Mouse (Mus musculus) cerebellum, postnatal 10 days (tissue): Measurements from ENCODE around the gene Atg13.
"Not testable (repeated sequence)": the region's sequence is repeated elsewhere in the genome, so short reads cannot be mapped to it uniquely, and the experiment has no call there.

ENCODE experiments used
- DNase-seq, 2 experiments: peaks; one replicate each; pipeline ENCODE4 v3.0.0; 2021; ENCODE audit warnings: mixed read lengths in 2 of 2

Gene Atg13

DNA sequence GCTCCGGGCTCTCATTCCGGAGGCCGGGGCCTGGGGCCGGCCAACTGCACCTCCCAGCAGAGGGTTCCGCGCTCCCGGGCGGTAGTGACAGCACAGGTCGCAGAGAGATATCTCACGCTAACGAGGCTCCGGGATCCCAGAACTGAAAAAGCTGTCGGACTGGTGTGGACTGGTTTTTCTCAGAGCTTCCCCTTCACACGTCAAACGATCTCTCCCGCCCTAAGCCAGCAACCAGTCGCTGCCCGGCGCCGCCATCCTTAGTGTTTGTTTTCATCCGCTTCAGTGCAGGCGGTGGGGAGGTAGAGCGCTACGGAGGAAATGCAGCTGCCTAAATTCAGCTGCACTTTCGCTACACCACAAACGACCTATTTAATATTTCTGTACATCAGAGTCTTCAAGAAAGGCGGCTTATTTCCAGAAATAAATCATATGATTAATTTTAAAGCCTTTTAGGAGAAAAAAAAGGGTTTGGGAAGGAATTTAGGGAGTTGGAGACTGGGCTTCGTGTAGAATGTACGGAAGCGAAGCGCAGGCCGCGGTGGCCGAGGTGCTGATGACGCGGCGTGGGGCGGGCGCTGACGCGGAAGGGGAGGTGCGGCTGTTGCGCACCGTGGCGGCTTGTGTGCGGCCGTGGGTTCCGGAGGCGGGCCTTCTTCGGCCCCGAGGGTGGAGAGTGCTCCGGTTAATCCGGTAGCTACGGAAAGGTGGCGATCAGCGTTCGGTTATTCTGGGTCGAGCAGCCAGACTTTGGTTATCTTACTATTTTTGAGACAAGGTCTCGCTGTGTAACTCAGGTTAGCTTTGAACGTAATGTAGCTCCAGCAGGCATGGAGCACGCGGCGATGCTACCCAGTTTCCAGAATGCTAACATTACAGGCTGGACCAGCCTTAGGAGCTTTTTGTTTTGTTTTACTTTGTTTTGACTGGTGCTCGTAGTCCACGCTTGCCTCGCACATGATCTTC lies at the start of gene Atg13, which contains the start of gene Harbi1:
Atg13 (minus strand) TSS at position 305 of the 963 bp plus-strand sequence.
Harbi1 (plus strand) TSS at position 581 of the 963 bp plus-strand sequence.
- DNase-seq = peak; percentile 97

GRCm38 (mm10) chr2:91749811-91750261 lies 39.5 kb upstream of the Atg13 start:
- DNase-seq = peak; percentile 34 to 51

DNA sequence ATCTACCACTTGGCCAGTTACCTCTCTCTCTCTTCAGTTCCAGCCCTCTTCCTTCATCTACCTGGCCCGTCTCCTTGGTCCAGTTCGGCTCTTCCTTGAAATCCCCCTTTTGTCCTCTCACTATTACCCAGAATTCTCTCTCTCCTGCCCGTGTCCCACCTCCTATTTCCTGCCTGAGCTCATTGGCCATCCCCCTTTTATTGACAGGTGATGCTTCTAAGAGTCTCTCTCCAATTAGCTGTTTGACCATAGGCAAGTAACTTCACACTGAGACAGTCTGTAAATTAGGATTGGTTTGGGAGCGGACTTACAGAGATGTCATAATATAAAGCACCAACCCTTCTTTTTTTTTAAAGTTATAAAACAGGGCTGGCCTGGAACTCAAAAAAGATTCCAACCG lies 34.3 kb upstream of the Atg13 start:
- DNase-seq = no peak

GRCm38 (mm10) chr2:91739586-91739985 lies 29.2 kb upstream of the Atg13 start:
- DNase-seq = no peak

DNA sequence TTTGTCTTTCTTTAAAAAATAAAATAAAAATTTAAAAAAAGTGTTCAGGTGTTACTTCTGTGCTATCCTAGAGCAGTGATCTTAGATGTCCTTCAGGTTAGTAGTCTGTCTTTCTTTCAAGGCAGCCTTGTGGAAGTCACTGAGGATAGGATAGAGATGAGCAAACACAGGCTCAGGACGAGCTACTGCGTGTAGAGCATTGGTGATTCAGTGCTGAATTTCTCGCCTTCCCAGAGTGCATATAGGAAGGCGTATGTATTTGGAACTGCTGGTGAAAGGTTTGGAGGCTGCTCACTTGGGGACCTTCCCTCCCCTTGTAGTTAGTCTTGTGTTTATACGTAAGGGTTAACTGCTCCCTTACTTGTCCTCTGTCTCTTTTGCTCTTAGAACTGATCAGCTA lies 24.8 kb upstream of the Atg13 start:
- DNase-seq = no peak

GRCm38 (mm10) chr2:91729971-91730821 lies 19.8 kb upstream of the Atg13 start, which contains the start of gene Ambra1:
TSS of gene Ambra1 (plus strand) at chr2:91730134.
- peak; percentile 89 for DNase-seq

- DNase-seq = no peak
Observed at GRCm38 (mm10) chr2:91729571-91729970, 19.2 kb upstream of the Atg13 start.

- no peak for DNase-seq
Observed at GRCm38 (mm10) chr2:91727011-91727410, 16.6 kb upstream of the Atg13 start.

DNA sequence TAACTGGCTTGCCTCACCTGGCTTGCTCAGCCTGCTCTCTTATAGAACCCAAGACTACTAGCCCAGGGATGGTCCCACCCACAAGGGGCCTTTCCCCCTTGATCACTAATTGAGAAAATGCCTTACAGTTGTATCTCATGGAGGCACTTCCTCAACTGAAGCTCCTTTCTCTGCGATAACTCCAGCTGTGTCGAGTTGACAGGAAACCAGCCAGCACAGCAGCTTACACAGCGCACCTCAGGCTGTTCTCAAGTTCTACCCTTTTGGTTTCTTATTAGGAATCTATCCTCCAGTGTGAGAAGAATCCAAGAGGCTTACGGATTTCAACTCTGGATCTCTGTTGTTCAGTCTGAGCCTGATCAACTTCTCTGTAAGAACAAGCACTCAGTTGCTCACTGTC lies 15.1 kb upstream of the Atg13 start:
- DNase-seq = not testable (repeated sequence)

GRCm38 (mm10) chr2:91724716-91725115 lies 14.3 kb upstream of the Atg13 start:
- DNase-seq = no peak

GRCm38 (mm10) chr2:91723951-91724350 lies 13.6 kb upstream of the Atg13 start:
- DNase-seq = no peak

GRCm38 (mm10) chr2:91723382-91723781 lies 13.0 kb upstream of the Atg13 start:
- no peak for DNase-seq

GRCm38 (mm10) chr2:91718276-91718675 lies 7.9 kb upstream of the Atg13 start:
- DNase-seq = no peak

DNA sequence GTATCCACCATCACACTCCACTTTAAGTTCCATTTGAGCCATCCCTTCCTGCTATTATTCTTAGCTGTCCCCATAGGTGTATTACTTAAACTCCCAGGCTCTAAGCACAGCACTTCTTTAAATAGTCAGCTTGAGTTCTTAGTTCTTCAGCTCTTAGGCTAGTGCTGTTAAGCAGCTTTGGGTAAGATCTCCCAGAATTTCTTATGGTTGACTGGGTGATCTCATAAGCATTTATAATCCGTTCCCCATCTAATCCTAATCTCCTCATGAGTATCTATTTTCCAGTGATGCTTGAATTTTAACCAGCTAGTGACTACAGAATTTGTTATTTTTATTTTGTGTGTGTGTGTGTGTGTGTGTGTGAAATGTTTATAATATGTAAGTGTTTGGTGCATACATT lies 4.5 kb upstream of the Atg13 start:
- DNase-seq = no peak

DNA sequence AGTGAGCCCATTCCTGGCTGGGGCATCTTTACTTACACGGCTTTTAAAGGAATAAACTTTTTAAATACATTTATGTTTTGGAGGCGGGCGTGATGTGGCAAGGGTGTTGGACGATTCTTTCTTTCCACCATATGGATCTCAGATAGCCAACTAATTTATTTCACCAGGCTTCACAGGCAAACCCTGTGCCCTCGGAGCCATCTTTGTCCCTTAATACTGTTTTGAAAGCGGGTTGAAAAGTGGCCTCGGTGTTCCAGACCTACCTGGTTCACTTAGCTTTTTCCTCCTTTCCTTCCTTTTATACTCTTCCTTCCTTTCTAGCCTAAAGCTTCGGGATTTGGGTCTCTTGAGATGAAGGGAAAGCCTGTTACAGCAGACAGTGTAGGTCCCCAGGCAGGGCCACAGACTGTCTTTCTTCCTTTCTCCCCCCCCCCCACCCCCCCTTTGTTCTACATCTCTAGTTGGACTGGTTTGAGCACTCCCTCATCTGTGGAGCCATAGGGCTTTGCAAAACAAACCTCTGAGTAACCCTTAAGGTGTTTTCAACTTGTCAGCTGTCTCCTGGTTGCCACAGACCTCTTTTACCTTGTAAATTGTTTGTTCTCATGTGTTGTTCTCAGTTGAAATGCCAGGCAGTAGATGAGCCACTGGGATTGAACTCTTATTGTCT lies 1.0 kb upstream of the Atg13 start:
- DNase-seq = no peak

DNA sequence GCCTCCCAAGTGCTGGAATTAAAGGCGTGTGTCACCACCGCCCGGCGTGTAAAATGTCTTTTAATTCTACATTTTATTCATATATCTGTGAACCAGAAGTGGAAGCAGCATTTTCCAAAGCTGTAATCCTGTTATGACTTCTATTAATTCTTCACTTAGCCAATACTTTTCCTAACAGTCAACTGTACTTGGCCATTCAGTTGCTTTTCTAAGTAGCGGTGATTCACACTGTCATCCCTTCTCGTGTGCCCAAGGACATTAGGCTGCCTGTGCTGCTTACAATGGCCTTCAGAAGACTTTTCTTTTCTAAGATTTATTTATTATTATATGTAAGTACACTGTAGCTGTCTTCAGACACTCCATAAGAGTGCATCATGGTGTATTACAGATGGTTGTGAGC lies 2.0 kb downstream of the Atg13 start:
- no peak for DNase-seq

GRCm38 (mm10) chr2:91706456-91706855 lies 3.9 kb downstream of the Atg13 start:
- no peak for DNase-seq

GRCm38 (mm10) chr2:91705736-91706135 lies 4.6 kb downstream of the Atg13 start:
- no peak for DNase-seq

DNA sequence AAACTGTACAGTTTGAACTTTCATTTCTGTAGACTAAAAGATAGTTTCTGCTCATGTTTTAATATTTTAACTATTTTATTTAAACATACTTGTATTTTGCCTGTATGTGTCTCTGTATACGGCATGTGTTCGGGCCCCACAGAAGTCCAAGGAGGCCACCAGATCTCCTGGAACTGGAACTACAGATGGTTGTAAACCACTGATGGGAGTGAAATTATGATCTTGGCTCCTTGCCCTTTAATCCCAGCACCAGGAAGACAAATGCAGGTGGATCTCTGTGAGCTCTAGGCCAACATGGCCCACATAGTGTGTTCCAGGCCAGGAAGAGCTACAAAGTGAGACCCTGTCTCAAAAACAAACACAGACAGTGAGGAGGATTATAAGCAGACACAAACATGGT lies 9.0 kb downstream of the Atg13 start:
- peak; percentile 18 to 32 for DNase-seq

DNA sequence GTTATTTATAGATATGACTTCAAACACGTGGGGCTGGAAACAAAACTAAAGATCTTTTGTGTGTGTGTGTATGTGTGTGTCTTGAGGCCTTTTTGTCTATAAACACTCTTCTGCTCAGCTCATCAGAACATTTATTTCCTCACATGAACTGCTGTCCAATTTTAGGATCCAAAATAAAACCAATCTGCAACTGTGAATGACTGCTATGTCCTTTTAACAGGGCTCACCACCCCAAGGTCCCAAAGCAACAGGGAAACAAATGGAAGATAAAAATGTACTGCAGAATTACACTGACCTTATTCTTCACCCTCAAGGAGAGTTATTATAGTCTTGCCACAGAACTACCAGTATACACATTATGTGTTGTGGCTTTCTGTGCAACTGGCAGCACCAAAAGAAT lies 11.2 kb downstream of the Atg13 start:
- no peak for DNase-seq

DNA sequence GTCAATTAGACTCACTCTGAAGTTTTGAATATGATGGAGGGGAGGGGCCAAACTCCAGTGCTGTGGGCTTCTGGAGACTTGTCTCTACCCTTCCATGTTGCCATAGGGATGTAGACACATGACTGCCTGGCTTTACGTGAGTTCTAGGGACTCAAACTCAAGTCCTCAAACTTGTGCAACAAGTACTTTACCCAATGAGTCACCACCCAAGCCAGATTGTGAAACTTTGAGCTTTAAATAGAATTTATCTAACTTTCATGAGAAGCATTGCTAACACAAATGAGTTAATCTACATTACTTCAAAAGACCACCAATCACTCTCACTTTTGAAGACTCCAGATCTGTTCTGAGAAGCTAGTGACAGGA lies 14.2 kb downstream of the Atg13 start:
- DNase-seq = no peak

- no peak for DNase-seq
Observed at GRCm38 (mm10) chr2:91695436-91696224, 14.7 kb downstream of the Atg13 start.
